ENCODE assay signal across 15 mouse cellular contexts in genomic region chr5:124169224-124169621, GRCm38 (mm10). TPM values are rescaled to one million over a fixed set of nuclear protein-coding genes. Genes with fewer than 3 reads are reported as not detected.
DNase-seq lines count a peak whose midpoint lies in the region; ATAC-seq and TF ChIP-seq lines count a peak whose summit lies in the region.
"Had no signal": no experiment of that assay in that cellular context is flagged by ENCODE, and none has a peak within 500 bp of the region (broad histone marks: within the 10 kb centered on the region; RNA-seq: fewer than 3 reads in every experiment).

No protein-coding gene starts in this region.

- peak; percentile 64 for DNase-seq in forebrain, embryonic 14.5 days (ENCODE audit: low spot score)
- DNase-seq in forebrain, embryonic 10.5 days (ENCODE audit: extremely low spot score, low spot score) = no peak
- no peak for DNase-seq in heart, embryonic 10.5 days (ENCODE audit: low spot score)
- DNase-seq in heart, postnatal 10 days = no peak
- DNase-seq in layer of hippocampus, adult 11-12 months (ENCODE audit: low spot score) = peak; percentile 52
- DNase-seq in layer of hippocampus, postnatal 25 days (ENCODE audit: extremely low spot score in 1 of 2, low spot score in 1 of 2) = no peak
- DNase-seq: adrenal gland, postnatal 10 days; cerebellum, postnatal 25 days; gastrocnemius, postnatal 10 days; heart, adult 2 months; heart, postnatal 14 days; kidney, adult 11 months had no signal

- no peak overlapping the region for H3K9ac ChIP-seq in forebrain, embryonic 14.5 days (ENCODE audit: low read length)
- H3K9ac ChIP-seq: embryonic facial prominence, embryonic 12.5 days had no signal

- peak; percentile 11; the same call in 1 of the 2 replicates for ATAC-seq in forebrain, embryonic 14.5 days
- ATAC-seq: hindbrain, embryonic 16.5 days had no signal

- intact Hi-C loops in heart, postnatal 10 days (cut with DNase I) = no loop called here

- no peaks in the 10 kb centered on the region for H3K36me3 ChIP-seq in forebrain, embryonic 14.5 days (ENCODE audit: control insufficient read depth, insufficient read depth, low read length)
- H3K36me3 ChIP-seq in forebrain, embryonic 10.5 days (replicated peaks) = 0 out of 2 replicates have a peak, but pooled peaks cover 6% of the 10 kb centered on the region
- no peaks in the 10 kb centered on the region for H3K36me3 ChIP-seq in heart, embryonic 10.5 days
- H3K36me3 ChIP-seq: embryonic facial prominence, embryonic 12.5 days had no signal

- H3K27ac ChIP-seq in forebrain, embryonic 14.5 days (ENCODE audit: low read depth, low read length) = no peak overlapping the region
- no peak overlapping the region for H3K27ac ChIP-seq in forebrain, embryonic 10.5 days
- H3K27ac ChIP-seq in heart, embryonic 10.5 days = peak overlapping the region; percentile 86; the same call in 1 of the 2 replicates
- peak overlapping the region; percentile 70 for H3K27ac ChIP-seq in olfactory bulb, adult 2 months (ENCODE audit: insufficient read depth, low read depth, low read length)
- H3K27ac ChIP-seq: embryonic facial prominence, embryonic 12.5 days; heart, adult 2 months had no signal

- no peak overlapping the region for H3K4me3 ChIP-seq in forebrain, embryonic 14.5 days (ENCODE audit: low read depth, low read length)
- H3K4me3 ChIP-seq in forebrain, embryonic 10.5 days = no peak overlapping the region
- H3K4me3 ChIP-seq in heart, embryonic 10.5 days = no peak overlapping the region
- H3K4me3 ChIP-seq in olfactory bulb, adult 2 months (ENCODE audit: insufficient read depth, low read depth, low read length) = no peak overlapping the region
- H3K4me3 ChIP-seq: embryonic facial prominence, embryonic 12.5 days; heart, adult 2 months had no signal

- WGBS in forebrain, embryonic 14.5 days = 39% methylated on average over 3 of the region's 3 CpGs
- 84% methylated on average over 3 of the region's 3 CpGs for WGBS in forebrain, embryonic 10.5 days
- WGBS in heart, embryonic 10.5 days = 85% methylated on average over 3 of the region's 3 CpGs
- WGBS in olfactory bulb, adult 2 months = 9% methylated on average over 3 of the region's 3 CpGs

- no peaks in the 10 kb centered on the region for H3K9me3 ChIP-seq in forebrain, embryonic 14.5 days (replicated peaks; ENCODE audit: control insufficient read depth, low read length)
- H3K9me3 ChIP-seq in forebrain, embryonic 10.5 days = no peaks in the 10 kb centered on the region
- H3K9me3 ChIP-seq in heart, embryonic 10.5 days = no peaks in the 10 kb centered on the region
- H3K9me3 ChIP-seq: embryonic facial prominence, embryonic 12.5 days had no signal

- peaks cover 49% of the 10 kb centered on the region for H3K4me1 ChIP-seq in forebrain, embryonic 14.5 days (ENCODE audit: control insufficient read depth, insufficient read depth, low read length)
- H3K4me1 ChIP-seq in forebrain, embryonic 10.5 days = peaks cover 74% of the 10 kb centered on the region
- peaks cover 90% of the 10 kb centered on the region for H3K4me1 ChIP-seq in heart, embryonic 10.5 days
- peaks cover 75% of the 10 kb centered on the region for H3K4me1 ChIP-seq in olfactory bulb, adult 2 months (ENCODE audit: control insufficient read depth, insufficient read depth, low read length)

- no peaks in the 10 kb centered on the region for H3K27me3 ChIP-seq in forebrain, embryonic 14.5 days (replicated peaks; ENCODE audit: control insufficient read depth, insufficient read depth, low read length)
- peaks cover 3% of the 10 kb centered on the region; the same call in 1 of the 2 replicates for H3K27me3 ChIP-seq in forebrain, embryonic 10.5 days (ENCODE audit: poor library complexity, severe bottlenecking)
- no peaks in the 10 kb centered on the region for H3K27me3 ChIP-seq in heart, embryonic 10.5 days (ENCODE audit: insufficient read depth, poor library complexity, severe bottlenecking)
- H3K27me3 ChIP-seq: embryonic facial prominence, embryonic 12.5 days had no signal

- TF ChIP-seq POLR2A in olfactory bulb, adult 2 months (IDR thresholded peaks at IDR 0.05; ENCODE audit: insufficient read depth, low read depth, low read length) = no peak

- H3K4me2 ChIP-seq in forebrain, embryonic 14.5 days (ENCODE audit: low read length) = no peak overlapping the region
- H3K4me2 ChIP-seq: embryonic facial prominence, embryonic 12.5 days had no signal

- TF ChIP-seq CTCF in olfactory bulb, adult 2 months (IDR thresholded peaks at IDR 0.05; ENCODE audit: insufficient read depth, low read depth, low read length) = no peak

RNA-seq across cellular contexts. Expression of gene Arl6ip4, which starts 53.3 kb away (rescaled TPM):
- polyA plus RNA-seq in forebrain, embryonic 14.5 days (2014; fragmentation: Nextera tagmentation; extraction: Ambion mirVana) = 52.1 and 56.5 TPM in 2 replicates
- 136 and 140 TPM in 2 replicates for polyA plus RNA-seq in forebrain, embryonic 10.5 days (2016; fragmentation: Nextera tagmentation; extraction: Ambion mirVana)
- polyA plus RNA-seq in heart, embryonic 10.5 days (2016; fragmentation: Nextera tagmentation; extraction: Ambion mirVana) = 86.9 and 116 TPM in 2 replicates
- 10 to 100 TPM; 47.9 to 52.7 TPM for total RNA-seq in heart, postnatal 10 days (2021)
- total RNA-seq in layer of hippocampus, postnatal 25 days (2021) = 10 to 100 TPM; 44.9 to 45.8 TPM
- not detected in 2 replicates for polyA plus RNA-seq in olfactory bulb, adult 2 months (2012; ENCODE audit: insufficient read depth, insufficient read length, low replicate concordance, missing spikeins)

RNA-seq across cellular contexts. Expression of gene Ogfod2, which starts 57.1 kb away (rescaled TPM):
- 19.8 and 21.0 TPM in 2 replicates for polyA plus RNA-seq in forebrain, embryonic 14.5 days (2014; fragmentation: Nextera tagmentation; extraction: Ambion mirVana)
- polyA plus RNA-seq in forebrain, embryonic 10.5 days (2016; fragmentation: Nextera tagmentation; extraction: Ambion mirVana) = 16.8 and 17.8 TPM in 2 replicates
- 19.6 and 20.1 TPM in 2 replicates for polyA plus RNA-seq in heart, embryonic 10.5 days (2016; fragmentation: Nextera tagmentation; extraction: Ambion mirVana)
- 10 to 100 TPM; 11.9 to 14.2 TPM for total RNA-seq in heart, postnatal 10 days (2021)
- total RNA-seq in layer of hippocampus, postnatal 25 days (2021) = 10 to 100 TPM; 33.9 to 35.0 TPM
- not detected in 2 replicates for polyA plus RNA-seq in olfactory bulb, adult 2 months (2012; ENCODE audit: insufficient read depth, insufficient read length, low replicate concordance, missing spikeins)

Comparison
In these comparisons a context has a peak if more than half of its experiments do, and no peak if none do; other contexts are left out.
1. DNase-seq: peak in forebrain, embryonic 14.5 days (single experiment) and layer of hippocampus, adult 11-12 months (single experiment); none in forebrain, embryonic 10.5 days (single experiment), heart, embryonic 10.5 days (single experiment), heart, postnatal 10 days (0 of 2) and layer of hippocampus, postnatal 25 days (0 of 2).
2. H3K27ac ChIP-seq: peak in heart, embryonic 10.5 days (single experiment) and olfactory bulb, adult 2 months (single experiment); none in forebrain, embryonic 14.5 days (single experiment) and forebrain, embryonic 10.5 days (single experiment).